Mouse (Mus musculus): Measurements from ENCODE around the gene AI182371. TPM values are rescaled to one million over a fixed set of nuclear protein-coding genes. Genes with fewer than 3 reads are reported as not detected.

AI182371 gene
- polyA plus RNA-seq (2014; fragmentation: Nextera tagmentation; extraction: Ambion mirVana): 0.15 TPM in 1 of 2 replicates, not detected in the other

DNA sequence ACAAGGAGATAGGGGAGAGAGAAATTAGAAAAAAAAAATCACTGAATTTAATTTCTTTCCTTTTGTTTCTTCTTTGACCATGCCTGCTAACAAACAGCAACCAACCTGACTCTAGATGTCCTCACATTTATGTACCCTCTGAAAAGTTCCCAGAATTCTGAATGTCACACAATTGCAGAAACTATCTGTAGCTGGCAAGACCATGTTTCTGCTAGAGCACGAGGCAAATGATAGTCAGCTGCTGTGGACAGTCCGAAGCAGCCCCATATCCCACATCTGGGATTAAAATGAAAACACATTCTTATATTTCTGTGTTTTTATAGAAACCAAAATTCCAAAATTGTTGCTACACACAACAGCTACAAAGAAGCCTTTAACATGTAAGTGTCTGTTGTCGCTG lies at the start of gene AI182371:
AI182371 (minus strand) TSS at position 101 of the 400 bp plus-strand sequence.
- Histone ChIP-seq H3K4me1 (ENCODE audit: insufficient read depth) (no peaks in the 10 kb centered on the region), H3K36me3 (ENCODE audit: insufficient read depth) (no peaks in the 10 kb centered on the region), H3K27ac (ENCODE audit: low read depth) (no peak within 1 kb of the TSS), H3K9ac (no peak within 1 kb of the TSS), H3K9me3 (ENCODE audit: low read depth, low read length) (no peaks in the 10 kb centered on the region), H3K27me3 (ENCODE audit: insufficient read depth, low read length) (no peaks in the 10 kb centered on the region), H3K4me3 (ENCODE audit: low read depth, low read length) (no peak within 1 kb of the TSS), H3K4me2 (no peak within 1 kb of the TSS)
- WGBS: 94% methylated on average over 3 of the region's 3 CpGs
- no peak for TF ChIP-seq CTCF (IDR thresholded peaks at IDR 0.05; ENCODE audit: low read depth)
- ATAC-seq (ENCODE audit: insufficient read depth): no peak
- DNase-seq: no peak

DNA sequence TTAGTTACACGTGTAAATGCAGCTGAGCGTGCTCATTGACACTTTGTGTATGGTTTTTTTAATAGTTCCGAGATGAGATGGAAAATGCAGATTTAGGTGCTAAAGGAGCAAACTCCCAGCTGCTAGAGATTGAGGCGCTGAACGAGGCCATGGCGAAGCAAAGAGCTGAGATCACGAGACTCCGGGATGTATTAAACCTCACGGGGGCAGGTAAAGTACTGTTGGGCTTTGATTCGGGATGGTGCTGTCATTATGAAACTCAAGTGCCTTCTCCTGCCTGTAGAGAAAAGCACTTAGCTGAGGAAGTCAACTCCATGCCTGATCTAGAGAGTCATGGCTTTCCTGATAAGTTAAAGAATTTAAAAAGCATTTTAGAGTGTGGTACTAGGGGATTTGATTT lies 47.5 kb upstream of the AI182371 start:
- Histone ChIP-seq H3K4me3 (ENCODE audit: low read depth, low read length) (no peak overlapping the region), H3K27me3 (ENCODE audit: insufficient read depth, low read length) (no peaks in the 10 kb centered on the region), H3K27ac (ENCODE audit: low read depth) (no peak overlapping the region), H3K9me3 (ENCODE audit: low read depth, low read length) (no peaks in the 10 kb centered on the region), H3K36me3 (ENCODE audit: insufficient read depth) (peaks cover 97% of the 10 kb centered on the region), H3K4me2 (no peak overlapping the region), H3K4me1 (ENCODE audit: insufficient read depth) (no peaks in the 10 kb centered on the region), H3K9ac (no peak overlapping the region)
- 86% methylated on average over 10 of the region's 10 CpGs for WGBS
- no peak for TF ChIP-seq CTCF (IDR thresholded peaks at IDR 0.05; ENCODE audit: low read depth)
- ATAC-seq (ENCODE audit: insufficient read depth): no peak
- DNase-seq: no peak

DNA sequence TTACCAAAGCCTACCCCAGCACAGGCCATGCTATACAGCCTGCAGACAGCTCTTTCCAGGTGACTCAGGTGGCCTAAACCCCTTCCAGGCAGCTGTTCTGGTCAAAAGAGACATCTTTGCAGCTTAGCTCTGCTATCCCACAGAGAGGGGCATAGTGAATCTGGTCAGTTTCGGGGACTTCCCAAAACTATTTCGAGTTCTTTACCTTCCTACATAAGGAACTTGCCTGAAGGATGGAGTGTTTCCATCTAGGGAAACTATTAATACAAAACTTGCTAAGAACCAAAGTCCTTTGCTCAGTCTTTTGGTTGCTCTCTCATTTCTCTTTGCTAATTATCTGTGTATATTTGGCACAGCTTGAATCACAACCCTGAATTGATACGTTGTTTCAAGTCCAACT lies 40.3 kb upstream of the AI182371 start:
- H3K27me3 ChIP-seq (ENCODE audit: insufficient read depth, low read length): no peaks in the 10 kb centered on the region
- H3K9ac ChIP-seq: no peak overlapping the region
- TF ChIP-seq CTCF (IDR thresholded peaks at IDR 0.05; ENCODE audit: low read depth): no peak
- H3K4me2 ChIP-seq: no peak overlapping the region
- ATAC-seq (ENCODE audit: insufficient read depth) (no peak), DNase-seq (no peak)
- H3K4me3 ChIP-seq (ENCODE audit: low read depth, low read length): no peak overlapping the region
- no peaks in the 10 kb centered on the region for H3K4me1 ChIP-seq (ENCODE audit: insufficient read depth)
- 88% methylated on average over 3 of the region's 3 CpGs for WGBS
- H3K36me3 ChIP-seq (ENCODE audit: insufficient read depth): peaks cover 87% of the 10 kb centered on the region
- no peak overlapping the region for H3K27ac ChIP-seq (ENCODE audit: low read depth)
- H3K9me3 ChIP-seq (ENCODE audit: low read depth, low read length): no peaks in the 10 kb centered on the region

DNA sequence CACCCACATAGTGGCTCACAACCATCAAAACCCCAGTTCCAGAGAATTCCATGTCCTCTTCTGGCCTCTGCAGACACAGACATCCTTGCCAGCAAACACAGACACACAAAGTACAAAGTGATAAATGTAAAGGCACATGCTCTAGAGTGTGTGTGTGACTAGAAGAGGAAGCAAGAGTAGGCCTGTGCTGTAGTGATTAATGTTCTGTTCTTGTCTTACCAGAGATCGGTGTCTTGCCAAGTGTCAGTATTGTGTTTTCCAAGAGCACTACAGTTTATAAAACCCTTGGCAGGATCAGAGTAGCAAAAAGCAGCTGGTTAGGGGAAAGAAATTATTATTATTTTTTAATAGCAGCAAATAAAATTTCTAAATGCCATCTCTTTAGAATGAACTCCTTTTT lies 37.2 kb upstream of the AI182371 start:
- no peaks in the 10 kb centered on the region for H3K27me3 ChIP-seq (ENCODE audit: insufficient read depth, low read length)
- no peak overlapping the region for H3K4me3 ChIP-seq (ENCODE audit: low read depth, low read length)
- no peak overlapping the region for H3K9ac ChIP-seq
- ATAC-seq (ENCODE audit: insufficient read depth): no peak
- 77% methylated on average over 1 of the region's 1 CpGs for WGBS
- DNase-seq: no peak
- TF ChIP-seq CTCF (IDR thresholded peaks at IDR 0.05; ENCODE audit: low read depth): no peak
- H3K4me2 ChIP-seq: no peak overlapping the region
- no peaks in the 10 kb centered on the region for H3K4me1 ChIP-seq (ENCODE audit: insufficient read depth)
- no peak overlapping the region for H3K27ac ChIP-seq (ENCODE audit: low read depth)
- H3K9me3 ChIP-seq (ENCODE audit: low read depth, low read length): no peaks in the 10 kb centered on the region
- peaks cover 76% of the 10 kb centered on the region for H3K36me3 ChIP-seq (ENCODE audit: insufficient read depth)

DNA sequence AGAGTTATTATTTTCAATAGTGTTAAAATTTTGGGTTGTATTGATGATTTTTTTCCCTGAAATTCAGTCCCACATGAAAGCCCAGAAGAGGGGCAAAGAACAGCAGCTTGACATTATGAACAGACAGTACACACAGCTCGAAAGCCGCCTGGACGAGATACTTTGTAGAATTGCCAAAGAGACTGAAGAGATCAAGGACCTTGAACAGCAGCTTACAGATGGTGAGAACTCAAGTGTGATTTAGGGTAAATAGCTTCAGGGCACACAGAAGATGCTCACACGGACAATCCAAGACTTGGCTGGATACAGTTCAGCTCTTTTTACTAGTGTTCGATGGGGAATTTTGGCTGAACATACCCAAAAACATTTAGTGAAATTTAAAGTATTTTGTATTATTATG lies 32.5 kb upstream of the AI182371 start:
- H3K9ac ChIP-seq: no peak overlapping the region
- no peaks in the 10 kb centered on the region for H3K27me3 ChIP-seq (ENCODE audit: insufficient read depth, low read length)
- no peak overlapping the region for H3K4me2 ChIP-seq
- H3K4me3 ChIP-seq (ENCODE audit: low read depth, low read length): no peak overlapping the region
- TF ChIP-seq CTCF (IDR thresholded peaks at IDR 0.05; ENCODE audit: low read depth): no peak
- no peak for ATAC-seq (ENCODE audit: insufficient read depth)
- DNase-seq: peak; percentile 54
- peaks cover 38% of the 10 kb centered on the region for H3K36me3 ChIP-seq (ENCODE audit: insufficient read depth)
- no peak overlapping the region for H3K27ac ChIP-seq (ENCODE audit: low read depth)
- 59% methylated on average over 5 of the region's 5 CpGs for WGBS
- no peaks in the 10 kb centered on the region for H3K9me3 ChIP-seq (ENCODE audit: low read depth, low read length)
- H3K4me1 ChIP-seq (ENCODE audit: insufficient read depth): no peaks in the 10 kb centered on the region

DNA sequence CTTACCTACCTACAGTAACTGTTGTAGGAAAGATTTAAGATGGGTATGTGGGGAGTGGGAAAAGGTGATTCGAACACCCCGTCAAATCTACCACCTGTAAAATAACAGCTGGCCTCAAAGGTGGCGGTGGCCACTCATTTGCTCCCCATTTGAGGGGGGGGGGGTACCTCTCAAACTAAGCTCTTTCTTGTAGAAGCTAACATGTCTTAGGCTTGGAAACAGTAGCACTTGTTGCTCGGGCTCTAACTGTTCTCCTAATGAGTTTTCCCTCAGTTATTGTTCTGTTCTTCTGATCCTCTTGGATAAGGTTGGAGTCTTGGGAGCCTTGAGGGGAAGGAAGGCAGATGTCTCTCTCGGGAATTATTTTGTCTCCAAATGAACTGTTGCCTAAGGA lies 31.3 kb upstream of the AI182371 start:
- H3K4me3 ChIP-seq (ENCODE audit: low read depth, low read length): peak overlapping the region; percentile 41
- 5% methylated on average over 5 of the region's 5 CpGs for WGBS
- no peaks in the 10 kb centered on the region for H3K27me3 ChIP-seq (ENCODE audit: insufficient read depth, low read length)
- peaks cover 32% of the 10 kb centered on the region for H3K36me3 ChIP-seq (ENCODE audit: insufficient read depth)
- peak overlapping the region; percentile 74 for H3K4me2 ChIP-seq
- peak overlapping the region; percentile 73 for H3K27ac ChIP-seq (ENCODE audit: low read depth)
- TF ChIP-seq CTCF (IDR thresholded peaks at IDR 0.05; ENCODE audit: low read depth): no peak
- no peaks in the 10 kb centered on the region for H3K9me3 ChIP-seq (ENCODE audit: low read depth, low read length)
- H3K9ac ChIP-seq: peak overlapping the region; percentile 56
- H3K4me1 ChIP-seq (ENCODE audit: insufficient read depth): no peaks in the 10 kb centered on the region
- ATAC-seq (ENCODE audit: insufficient read depth) (0 out of 2 replicates have a peak, but pooled peaks have one; percentile 1), DNase-seq (peak; percentile 15)

DNA sequence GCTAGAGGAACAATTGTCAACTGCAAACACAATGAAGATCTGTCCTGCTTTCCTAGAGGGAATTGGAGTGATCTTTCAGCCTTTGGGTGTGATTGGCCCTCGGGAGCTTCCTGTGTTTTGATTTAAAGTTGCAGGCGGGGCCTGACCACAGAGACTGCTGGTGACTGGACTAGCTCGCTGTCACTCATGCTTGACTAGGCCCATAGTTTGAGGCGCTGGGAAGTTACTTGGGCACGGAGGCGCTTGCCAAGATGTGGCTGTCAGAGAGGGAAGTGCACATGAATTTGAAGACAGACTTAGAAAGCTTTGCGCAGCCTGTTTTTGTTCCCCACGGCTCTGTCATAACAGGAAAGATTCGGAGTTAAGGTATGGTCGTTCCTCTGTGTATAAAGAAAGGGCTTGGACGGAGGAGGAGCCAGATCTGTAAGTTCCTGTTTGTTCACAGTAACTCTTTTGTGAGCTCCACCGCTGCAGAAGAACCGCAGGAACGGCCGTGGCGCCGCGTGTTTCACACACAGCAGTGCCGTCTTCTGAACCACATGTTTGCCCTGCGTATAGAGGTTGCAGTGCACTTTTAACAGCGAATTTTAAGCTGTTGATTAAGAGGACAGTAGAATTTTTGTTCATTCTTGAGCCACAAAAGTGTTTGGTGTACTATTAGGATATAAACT lies 30.8 kb upstream of the AI182371 start:
- Histone ChIP-seq H3K36me3 (ENCODE audit: insufficient read depth) (peaks cover 32% of the 10 kb centered on the region), H3K9me3 (ENCODE audit: low read depth, low read length) (no peaks in the 10 kb centered on the region), H3K4me2 (peak overlapping the region; percentile 74), H3K4me1 (ENCODE audit: insufficient read depth) (no peaks in the 10 kb centered on the region), H3K4me3 (ENCODE audit: low read depth, low read length) (peak overlapping the region; percentile 41), H3K9ac (peak overlapping the region; percentile 56), H3K27me3 (ENCODE audit: insufficient read depth, low read length) (no peaks in the 10 kb centered on the region), H3K27ac (ENCODE audit: low read depth) (peak overlapping the region; percentile 73)
- TF ChIP-seq CTCF (IDR thresholded peaks at IDR 0.05; ENCODE audit: low read depth): peak; percentile 21; the same call in 1 of the 2 replicates
- DNase-seq (peak; percentile 99), ATAC-seq (ENCODE audit: insufficient read depth) (peak; percentile 100)
- under 1% methylated on average over 21 of the region's 21 CpGs for WGBS
